Mouse (Mus musculus) R1 (cell line): ENCODE data around the gene Dcpp2.
A peak's percentile ranks its signal among the peaks of the same experiment; 100 is the strongest.
"Not testable (repeated sequence)": the region's sequence is repeated elsewhere in the genome, so short reads cannot be mapped to it uniquely, and the experiment has no call there.

Source experiments
- DNase-seq: peaks from one replicate; pipeline ENCODE4 v3.0.0-alpha.2; 2018; ENCODE audit warnings: low read depth, low spot score

The Dcpp2 gene

GRCm38 (mm10) chr17:23925090-23925493, 44.4 kb downstream of the Dcpp2 start:
- DNase-seq, result peak; percentile 55

- DNase-seq, result no peak
Observed at GRCm38 (mm10) chr17:23931157-23931556, 50.5 kb downstream of the Dcpp2 start.

GRCm38 (mm10) chr17:23941372-23941771, 60.7 kb downstream of the Dcpp2 start, which contains the start of gene Sbp:
Gene Sbp, plus strand, starts transcription at chr17:23941672.
- DNase-seq, result no peak

GRCm38 (mm10) chr17:23947486-23947885, 66.8 kb downstream of the Dcpp2 start:
- not testable (repeated sequence) for DNase-seq

GRCm38 (mm10) chr17:23949068-23949467, 68.4 kb downstream of the Dcpp2 start:
- DNase-seq, result no peak
